Mouse (Mus musculus) frontal cortex, postnatal 10 days (tissue): ENCODE results near the gene Arhgap15.

Source experiments
- DNase-seq, 2 experiments: peaks; one replicate each; pipeline ENCODE4 v3.0.0; 2022; ENCODE audit warnings: low spot score in 2 of 2, mixed read lengths in 1 of 2

Gene Arhgap15

DNA sequence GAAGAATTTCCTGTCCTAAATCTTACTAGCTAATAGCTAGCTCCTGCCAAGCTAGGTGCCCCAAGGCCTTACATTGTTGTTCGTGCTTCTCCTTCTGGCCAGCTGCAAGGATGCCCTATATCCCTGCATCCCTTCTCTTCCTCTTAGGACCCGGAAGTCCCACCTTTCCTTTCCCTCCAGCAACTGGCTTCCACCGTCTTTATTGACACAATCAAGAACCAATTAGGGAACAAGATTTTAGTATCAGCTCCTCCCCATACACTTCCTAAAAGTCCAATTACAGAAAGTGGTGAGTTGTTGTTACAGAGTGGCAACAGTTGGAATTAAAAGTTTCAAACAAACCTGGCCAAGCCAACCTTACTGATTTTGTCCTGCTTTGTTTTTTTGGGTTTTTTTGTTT, 183.1 kb downstream of the Arhgap15 start:
- DNase-seq, result no peak

DNA sequence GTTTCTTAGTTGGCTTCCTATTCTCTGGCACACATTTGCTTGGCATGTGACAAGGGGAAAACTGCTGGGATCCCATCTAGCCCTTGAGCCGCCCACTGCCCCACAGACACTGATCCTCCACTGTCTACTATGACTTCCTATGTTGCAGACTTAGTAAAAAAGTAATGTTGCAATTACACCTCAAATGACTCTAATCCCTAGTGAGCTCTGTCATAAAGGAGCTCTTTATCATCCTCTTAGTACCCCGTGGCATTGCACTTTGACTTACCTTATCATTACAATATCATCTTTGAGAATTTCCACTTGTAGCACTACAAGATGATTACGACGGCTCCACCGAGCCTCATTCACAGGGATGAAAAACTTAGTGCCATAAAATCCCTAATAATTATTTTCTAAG, 190.6 kb downstream of the Arhgap15 start:
- no peak for DNase-seq

DNA sequence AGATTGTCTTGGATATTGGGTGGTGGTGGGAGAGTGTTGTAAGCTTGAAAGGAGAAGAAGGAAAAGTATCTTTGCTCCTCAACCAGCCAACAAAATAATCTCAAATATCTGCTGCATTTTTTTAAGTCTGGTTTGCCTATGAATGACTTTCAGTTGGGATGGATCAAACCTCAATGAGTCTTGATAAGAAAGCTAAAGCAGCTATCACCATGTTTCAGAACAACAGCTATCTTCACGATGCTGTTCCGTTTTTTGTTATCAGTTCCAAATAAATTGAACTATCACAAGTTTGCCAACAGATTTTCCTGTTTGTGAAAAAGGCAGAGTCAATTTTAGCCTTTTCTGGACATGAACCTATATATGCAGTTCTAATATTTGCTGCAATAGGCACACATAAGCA, 197.1 kb downstream of the Arhgap15 start:
- DNase-seq, result no peak

GRCm38 (mm10) chr2:43949775-43950492, 201.3 kb downstream of the Arhgap15 start:
- DNase-seq, result no peak

DNA sequence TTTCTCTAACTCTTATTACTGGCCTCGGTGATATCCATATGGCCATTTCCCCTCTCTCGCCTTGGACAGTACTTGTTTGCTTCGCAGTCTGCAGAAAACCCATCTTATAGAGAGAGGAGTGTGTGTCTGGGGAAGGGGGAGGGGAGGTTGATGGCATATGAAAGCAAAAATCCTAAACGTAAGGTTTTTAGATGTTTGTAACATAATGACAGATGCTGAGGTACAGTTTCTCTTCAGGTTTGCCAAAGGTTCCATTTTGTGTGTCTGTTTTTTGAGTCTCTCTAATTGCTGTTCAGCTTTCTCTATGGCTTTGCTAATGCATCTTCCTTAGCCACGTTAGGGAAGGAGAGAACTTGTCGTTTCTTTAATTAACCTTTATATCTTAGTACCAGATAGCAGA, 202.1 kb downstream of the Arhgap15 start:
- DNase-seq, result no peak

DNA sequence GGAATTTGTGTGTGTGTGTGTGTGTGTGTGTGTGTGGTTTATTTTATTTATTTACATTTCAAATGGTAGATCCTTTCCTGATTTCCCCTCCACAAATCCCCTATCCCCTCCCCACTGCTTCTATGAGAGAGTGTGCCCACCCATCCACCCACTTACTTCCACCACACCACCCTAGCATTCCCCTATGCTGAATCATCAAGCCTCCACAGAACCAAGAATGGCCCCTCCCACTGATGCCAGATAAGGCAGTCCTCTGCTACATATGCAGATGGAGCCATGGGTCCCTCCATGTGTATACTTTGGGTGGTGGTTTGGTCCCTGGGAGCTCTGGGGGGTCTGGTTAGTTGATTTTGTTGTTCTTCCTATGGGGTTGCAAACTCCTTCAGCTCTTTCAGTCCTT, 210.6 kb downstream of the Arhgap15 start:
- DNase-seq, result no peak

DNA sequence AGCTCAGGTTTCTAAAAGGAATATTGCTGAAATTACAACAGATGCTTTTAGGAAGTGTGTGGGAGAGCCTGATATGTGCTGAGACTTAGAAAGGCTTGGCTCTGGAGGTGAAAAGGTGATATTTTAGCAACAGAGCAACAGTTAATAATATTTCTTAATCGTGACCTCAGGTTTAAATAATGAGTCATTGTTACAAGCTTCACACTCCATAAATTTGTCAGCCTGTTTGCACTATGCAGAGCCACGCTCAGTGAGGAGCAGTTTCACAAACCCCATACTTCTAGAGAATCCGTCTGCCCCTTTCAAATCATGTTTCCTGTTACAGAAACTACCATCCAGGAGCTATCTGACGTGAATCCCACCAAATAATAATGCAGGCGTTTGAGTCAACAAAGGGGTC, 213.8 kb downstream of the Arhgap15 start:
- no peak for DNase-seq

- no peak for DNase-seq
Measured at GRCm38 (mm10) chr2:43968581-43968980, 220.0 kb downstream of the Arhgap15 start.

GRCm38 (mm10) chr2:43977732-43978131, 229.1 kb downstream of the Arhgap15 start:
- no peak for DNase-seq

DNA sequence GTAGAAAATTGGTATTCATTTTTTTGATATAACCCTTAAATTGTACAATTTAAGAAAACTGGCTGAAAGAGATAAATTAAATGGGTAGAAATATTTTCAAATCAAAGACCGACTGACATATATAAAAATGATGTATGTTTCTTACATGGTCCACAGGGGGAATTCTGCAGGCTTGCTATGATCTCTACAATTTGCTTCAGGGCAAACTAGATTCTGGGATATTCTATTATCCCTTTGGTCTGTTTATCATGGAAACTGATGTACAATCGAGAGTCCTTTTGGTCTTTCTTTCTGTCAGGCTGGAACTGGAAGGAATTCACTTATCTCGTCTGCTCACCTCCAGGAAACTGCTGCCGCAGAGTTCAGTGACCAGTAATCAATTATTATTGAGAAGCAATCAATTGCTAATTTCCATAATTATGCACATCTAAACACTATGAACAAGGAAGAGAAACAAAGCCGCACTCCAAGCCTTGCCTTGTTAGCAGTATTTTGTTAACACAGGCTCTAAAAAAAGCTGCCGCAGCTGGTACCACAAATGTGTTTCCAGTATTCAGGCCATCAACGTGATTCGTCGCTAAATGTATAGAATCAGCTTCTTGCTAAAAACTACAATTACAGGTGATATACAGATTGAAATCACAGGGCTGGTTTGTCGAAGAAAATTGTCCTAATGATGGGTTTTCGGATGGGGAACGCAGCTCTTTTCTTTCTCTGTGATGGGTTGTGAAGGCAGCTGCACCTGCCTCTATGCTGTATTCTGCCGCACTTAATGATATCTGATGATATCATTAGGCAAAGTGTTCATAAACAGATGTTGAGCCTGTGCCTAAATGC, 229.8 kb downstream of the Arhgap15 start:
- peak in 1 of 2 experiments; percentile 14 for DNase-seq

DNA sequence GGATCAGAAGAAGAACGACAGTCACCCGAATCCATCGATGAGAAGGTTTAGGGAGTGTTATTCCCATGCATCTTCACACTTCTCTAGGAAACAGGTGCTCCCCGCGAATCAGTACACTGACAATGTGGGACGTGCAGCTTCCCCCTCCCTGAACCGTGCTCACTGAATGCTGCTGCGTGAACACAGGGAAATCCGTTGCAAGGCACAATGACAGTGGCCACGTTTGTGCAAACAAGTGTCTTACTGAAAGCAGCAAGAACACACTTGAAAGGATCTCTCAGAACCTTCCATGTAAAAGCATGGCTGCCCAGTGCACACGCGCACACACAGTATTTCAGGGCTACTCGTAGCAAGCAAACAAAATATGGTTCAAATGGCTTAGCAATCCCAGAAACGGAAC, 237.4 kb downstream of the Arhgap15 start:
- no peak for DNase-seq

GRCm38 (mm10) chr2:43987919-43988318, 239.3 kb downstream of the Arhgap15 start:
- DNase-seq, result no peak

DNA sequence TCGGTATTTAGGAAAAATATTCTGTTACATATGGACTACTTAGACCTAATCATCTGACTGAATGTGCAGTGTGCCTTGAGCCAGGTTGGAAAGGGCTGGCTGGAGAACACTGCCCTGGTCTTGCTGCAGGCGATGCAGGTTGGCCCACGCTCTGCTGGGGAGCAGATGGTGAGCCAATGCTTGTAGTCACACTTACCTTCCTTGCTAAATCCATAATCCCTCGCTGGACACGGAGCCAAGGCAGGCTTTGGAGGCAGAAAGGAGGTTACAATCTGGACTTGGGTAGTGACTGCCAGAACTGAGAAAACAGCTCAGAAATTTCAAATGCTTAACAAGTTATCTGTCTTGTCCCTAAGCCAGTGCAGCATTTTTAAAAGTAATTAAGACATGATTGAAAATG, 241.2 kb downstream of the Arhgap15 start:
- peak; percentile 54 to 60 for DNase-seq

DNA sequence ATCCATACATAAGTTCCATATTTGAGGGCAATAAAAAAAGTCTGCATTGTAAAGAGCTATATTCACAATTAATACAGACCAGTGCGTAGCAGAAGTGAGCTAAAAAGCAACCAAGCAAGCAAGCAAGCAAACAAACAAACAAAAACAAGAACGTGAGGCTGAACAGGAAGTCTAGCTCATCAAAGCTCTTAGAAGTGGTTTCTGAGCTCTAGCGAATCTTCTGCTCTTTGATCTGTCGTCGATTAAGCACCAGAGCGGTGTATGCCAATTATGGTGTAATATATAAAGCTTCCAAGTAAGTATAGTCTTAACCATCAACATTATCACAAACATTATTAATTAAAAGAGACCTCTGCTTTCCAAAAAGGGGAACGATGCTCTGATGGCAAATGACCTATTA, 243.9 kb downstream of the Arhgap15 start:
- DNase-seq, result no peak

- DNase-seq, result no peak
Measured at GRCm38 (mm10) chr2:44002454-44002853, 253.8 kb downstream of the Arhgap15 start.

DNA sequence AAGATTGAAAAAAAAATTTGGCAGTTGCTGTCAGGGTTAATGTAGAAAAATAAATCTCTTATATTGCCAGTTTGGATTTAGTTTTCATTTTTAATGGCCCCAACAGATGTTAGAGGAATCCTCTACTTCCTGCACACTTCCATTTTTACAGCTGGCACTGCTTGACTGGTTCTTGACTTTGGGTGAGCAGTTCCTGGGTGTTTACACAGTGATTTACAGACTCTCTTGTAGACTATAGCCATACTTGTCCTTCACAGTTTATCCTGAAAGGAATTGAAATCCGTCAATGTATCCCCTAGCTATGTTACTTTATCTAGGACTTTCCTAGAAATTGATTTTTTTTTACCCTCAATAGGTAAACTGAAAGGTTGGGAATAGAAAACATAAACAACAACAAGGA, 261.6 kb downstream of the Arhgap15 start:
- DNase-seq, result no peak

DNA sequence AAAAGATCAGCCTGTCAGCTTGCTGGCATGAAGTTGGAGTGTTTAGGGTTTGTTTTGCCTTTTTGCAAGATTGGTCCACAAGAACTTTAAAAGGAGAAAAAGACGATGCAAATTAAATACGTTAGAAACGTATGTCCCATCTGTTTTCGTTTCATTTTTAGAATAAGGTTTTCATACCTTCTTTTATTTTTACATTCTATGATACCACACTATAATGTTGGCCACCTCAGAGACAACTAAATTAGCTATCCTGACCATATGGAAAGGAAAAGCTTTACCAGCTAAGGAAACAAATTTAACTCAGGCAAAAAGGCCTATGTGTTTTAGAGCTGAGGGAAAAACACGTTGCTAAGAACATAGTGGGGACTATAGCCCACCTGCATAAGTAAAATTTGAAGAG, 264.8 kb downstream of the Arhgap15 start:
- no peak for DNase-seq

DNA sequence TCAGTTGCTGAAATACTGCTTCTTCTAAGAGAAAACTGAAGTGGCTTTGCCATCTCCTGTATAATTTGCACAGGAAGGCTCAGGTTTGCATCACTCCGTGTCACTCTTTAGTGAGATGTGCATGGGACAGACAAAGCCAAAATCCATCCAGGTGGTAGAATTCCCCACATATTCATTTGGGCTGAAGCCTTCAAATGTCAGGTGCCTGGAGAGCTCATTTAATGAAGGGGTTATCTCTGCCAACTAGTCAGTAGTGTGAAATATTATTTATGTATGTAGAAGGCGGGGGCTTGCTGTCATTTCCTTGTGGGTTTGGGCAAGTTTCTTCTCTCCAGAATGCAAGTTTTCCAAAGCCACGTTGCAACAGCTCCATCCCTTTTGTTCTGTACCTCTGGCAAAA, 268.1 kb downstream of the Arhgap15 start:
- DNase-seq, result no peak

DNA sequence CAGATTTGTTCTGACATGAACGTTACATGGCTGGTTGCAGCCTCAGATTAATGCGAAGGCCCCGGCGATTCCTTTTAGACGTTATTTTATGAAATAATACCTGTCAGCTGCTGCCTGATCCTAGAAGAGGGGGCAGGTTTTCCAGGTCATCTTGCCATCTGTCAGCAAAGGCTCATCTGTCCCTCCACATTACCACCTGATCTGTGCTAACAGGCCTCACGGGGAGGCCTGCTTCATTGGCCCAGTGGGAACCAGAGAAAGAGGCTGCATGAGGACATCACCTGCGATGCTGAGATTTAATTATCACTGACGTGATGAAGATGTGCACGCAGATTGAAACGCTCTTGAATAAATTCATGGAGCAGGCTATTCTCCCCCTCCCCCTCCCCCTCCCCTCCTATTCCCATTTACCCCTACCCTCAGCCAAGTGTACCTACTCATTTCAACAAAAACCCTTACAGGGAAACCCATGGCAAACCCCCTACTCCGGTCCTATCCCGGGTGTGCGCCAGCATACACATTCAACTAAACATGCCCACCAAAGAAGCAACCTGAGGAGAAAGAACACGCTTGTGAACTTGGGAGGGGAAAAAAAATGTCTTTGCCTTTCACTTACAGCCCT, 268.9 kb downstream of the Arhgap15 start:
- no peak for DNase-seq

DNA sequence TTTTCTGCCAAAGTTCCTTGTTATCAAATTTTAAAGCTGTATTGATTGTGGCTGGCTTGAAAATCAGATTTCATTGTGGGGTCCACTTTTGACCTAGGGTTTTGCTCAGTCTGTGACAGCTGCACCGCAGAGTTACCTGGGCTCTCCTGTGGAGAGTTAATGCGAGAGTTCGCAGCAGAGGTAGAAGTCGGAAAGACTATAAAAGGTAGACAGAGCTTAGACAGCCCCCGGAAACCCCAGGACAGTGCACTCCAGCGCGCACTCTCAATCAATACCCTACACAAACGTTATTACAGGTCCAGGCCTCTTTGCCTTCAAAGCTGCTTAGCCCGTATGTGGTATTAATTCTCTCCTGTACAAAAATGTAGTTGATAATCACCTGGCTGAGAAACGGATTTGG, 269.4 kb downstream of the Arhgap15 start:
- DNase-seq, result no peak

- DNase-seq, result no peak
Measured at GRCm38 (mm10) chr2:44024704-44025103, 276.1 kb downstream of the Arhgap15 start.

DNA sequence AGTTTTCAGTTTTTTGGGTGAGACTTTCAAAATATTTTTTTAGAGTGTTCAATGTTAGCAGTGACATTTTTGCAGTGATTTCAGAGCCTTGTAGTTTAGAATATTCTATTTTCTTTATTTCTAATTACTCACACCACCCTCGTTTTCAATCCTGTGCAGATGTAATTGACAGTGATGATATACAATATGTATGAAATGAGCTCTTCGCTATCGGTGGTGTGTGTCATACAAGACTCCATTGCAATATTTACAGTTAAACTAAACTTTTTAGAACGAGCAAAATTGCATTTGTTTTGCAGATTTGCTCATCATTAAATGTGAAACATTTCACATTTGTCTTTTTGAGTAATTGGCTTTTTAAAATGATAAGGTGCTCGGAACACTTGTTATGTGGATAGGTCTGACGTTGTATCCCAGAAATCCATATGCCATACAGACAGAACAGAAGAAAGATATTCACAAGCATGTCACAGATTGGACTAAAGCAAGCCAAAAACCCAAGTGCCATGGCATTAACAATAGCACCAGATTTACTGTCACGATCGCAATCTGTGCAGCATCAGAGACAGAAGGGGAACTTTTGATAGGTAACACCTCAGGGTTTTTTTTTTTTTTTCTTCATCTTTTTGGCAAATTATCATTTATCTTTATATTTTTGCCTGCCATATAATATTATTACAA, 280.6 kb downstream of the Arhgap15 start:
- DNase-seq, result no peak
